Mouse (Mus musculus) fat pad, adult 2 months (tissue): ENCODE results near the gene Plekha6.
A peak's percentile ranks its signal among the peaks of the same experiment; 100 is the strongest.

Experiments
- DNase-seq: peaks from one replicate; pipeline ENCODE4 v3.0.0-alpha.2; 2011; ENCODE audit warnings: low read depth, low spot score; ENCODE audit errors: extremely low read depth

Plekha6 gene

GRCm38 (mm10) chr1:133138401-133138800, 25.6 kb upstream of the Plekha6 start:
- DNase-seq = no peak

- no peak for DNase-seq
Observed at GRCm38 (mm10) chr1:133146014-133147009, 17.7 kb upstream of the Plekha6 start.

- no peak for DNase-seq
Observed at GRCm38 (mm10) chr1:133147324-133147723, 16.7 kb upstream of the Plekha6 start.

- DNase-seq = no peak
Observed at GRCm38 (mm10) chr1:133148122-133148521, 15.9 kb upstream of the Plekha6 start.

GRCm38 (mm10) chr1:133150556-133150955, 13.5 kb upstream of the Plekha6 start:
- no peak for DNase-seq

GRCm38 (mm10) chr1:133152213-133152612, 11.8 kb upstream of the Plekha6 start:
- DNase-seq = no peak

GRCm38 (mm10) chr1:133155270-133155669, 8.7 kb upstream of the Plekha6 start:
- no peak for DNase-seq

GRCm38 (mm10) chr1:133159128-133159564, 4.9 kb upstream of the Plekha6 start:
- no peak for DNase-seq

- no peak for DNase-seq
Observed at GRCm38 (mm10) chr1:133161559-133161958, 2.5 kb upstream of the Plekha6 start.

- DNase-seq = peak; percentile 93
Observed at GRCm38 (mm10) chr1:133162046-133162445, 2.0 kb upstream of the Plekha6 start.

GRCm38 (mm10) chr1:133162981-133163380, 1.0 kb upstream of the Plekha6 start:
- DNase-seq = no peak

GRCm38 (mm10) chr1:133164591-133165011, 591 bp downstream of the Plekha6 start:
- DNase-seq = no peak

GRCm38 (mm10) chr1:133165111-133165510, 1.1 kb downstream of the Plekha6 start:
- DNase-seq = no peak

GRCm38 (mm10) chr1:133168318-133169060, 4.5 kb downstream of the Plekha6 start:
- no peak for DNase-seq

- DNase-seq = no peak
Observed at GRCm38 (mm10) chr1:133170196-133170595, 6.2 kb downstream of the Plekha6 start.

GRCm38 (mm10) chr1:133171357-133171756, 7.3 kb downstream of the Plekha6 start:
- DNase-seq = no peak

- DNase-seq = no peak
Observed at GRCm38 (mm10) chr1:133175150-133175549, 11.1 kb downstream of the Plekha6 start.

- DNase-seq = no peak
Observed at GRCm38 (mm10) chr1:133177480-133178172, 13.6 kb downstream of the Plekha6 start.

- no peak for DNase-seq
Observed at GRCm38 (mm10) chr1:133178732-133179440, 14.9 kb downstream of the Plekha6 start.
